Mouse (Mus musculus) limb, embryonic 14.5 days (tissue): ENCODE measurements around the gene Cltc. TPM values are rescaled to one million over a fixed set of nuclear protein-coding genes. Genes with fewer than 3 reads are reported as not detected.
"Not testable (repeated sequence)": the region's sequence is repeated elsewhere in the genome, so short reads cannot be mapped to it uniquely, and the experiment has no call there.

ENCODE experiments used
- ATAC-seq: fragments of 200-750 bp; cut with Nextera tagmentation; 2 replicates; pipeline ENCODE4 v1.8.0; 2017; ENCODE audit warnings: low read depth, moderate number of reproducible peaks, moderate TSS enrichment; ENCODE audit not compliant: low FRiP score
- DNase-seq: peaks from one replicate; pipeline ENCODE4 v3.0.0-alpha.2; 2015; ENCODE audit warnings: low spot score
- H3K27ac ChIP-seq: fragments of 300-500 bp; sonication (generic); replicated peaks from 2 replicates; pipeline ENCODE4 v1.5.1; 2014; ENCODE audit warnings: low read depth, mild to moderate bottlenecking, low read length, moderate library complexity, mixed read lengths
- H3K27me3 ChIP-seq: fragments of 300-500 bp; sonication (generic); 2 replicates; pipeline ENCODE4 v1.6.1; 2014; ENCODE audit warnings: low read length, mixed read lengths; ENCODE audit not compliant: control insufficient read depth, insufficient read depth
- H3K36me3 ChIP-seq: fragments of 300-500 bp; sonication (generic); 2 replicates; pipeline ENCODE4 v1.6.1; 2014; ENCODE audit warnings: mild to moderate bottlenecking, low read length, moderate library complexity, mixed read lengths; ENCODE audit not compliant: control insufficient read depth, insufficient read depth
- H3K4me1 ChIP-seq: fragments of 300-500 bp; sonication (generic); 2 replicates; pipeline ENCODE4 v1.6.1; 2014; ENCODE audit warnings: antibody characterized with exemption, low read length, mixed read lengths; ENCODE audit not compliant: control insufficient read depth, insufficient read depth
- H3K4me2 ChIP-seq: fragments of 300-500 bp; sonication (generic); replicated peaks from 2 replicates; pipeline ENCODE4 v1.6.1; 2014; ENCODE audit warnings: low read depth, mild to moderate bottlenecking, low read length, moderate library complexity; ENCODE audit not compliant: severe bottlenecking
- H3K4me3 ChIP-seq: fragments of 300-500 bp; sonication (generic); replicated peaks from 2 replicates; pipeline ENCODE4 v1.5.1; 2014; ENCODE audit warnings: low read length
- H3K9ac ChIP-seq: fragments of 300-500 bp; sonication (generic); 2 replicates; pipeline ENCODE4 v1.6.1; 2014; ENCODE audit warnings: mild to moderate bottlenecking, low read depth, low read length, moderate library complexity; ENCODE audit not compliant: severe bottlenecking
- H3K9me3 ChIP-seq: fragments of 300-500 bp; sonication (generic); 2 replicates; pipeline ENCODE4 v1.6.1; 2016; ENCODE audit warnings: low read length; ENCODE audit not compliant: control insufficient read depth
- POLR2A ChIP-seq: fragments of 200-500 bp; IDR thresholded peaks from 2 replicates; pipeline ENCODE4 v1.8.0; 2012; ENCODE audit warnings: inconsistent platforms, mild to moderate bottlenecking, moderate library complexity, borderline replicate concordance; ENCODE audit not compliant: insufficient read depth, insufficient read length; ENCODE audit errors: extremely low read depth
- WGBS: fragments of 180-500 bp; shearing (Covaris S2); extraction: QIAGEN DNeasy Blood & Tissue Kit; methylation state at CpG from one replicate; pipeline ENCODE4 v1.1.7; 2014; 5-methylcytosine and 5-hydroxymethylcytosine counted together
- polyA plus RNA-seq, 2 experiments: library from polyadenylated mRNA; depleted of rRNA in 1 of 2; stranded (reverse) in 1 of 2; unstranded in 1 of 2; fragments of >200 nt; fragmentation: Nextera tagmentation in 1 of 2; extraction: Ambion mirVana in 1 of 2; gene quantifications; 2 replicates each; pipeline versions ENCODE4 v1.2.1 to v1.2.3; 2012 to 2014

Gene Cltc
- polyA plus RNA-seq, 2 experiments = 120 to 156 TPM

DNA sequence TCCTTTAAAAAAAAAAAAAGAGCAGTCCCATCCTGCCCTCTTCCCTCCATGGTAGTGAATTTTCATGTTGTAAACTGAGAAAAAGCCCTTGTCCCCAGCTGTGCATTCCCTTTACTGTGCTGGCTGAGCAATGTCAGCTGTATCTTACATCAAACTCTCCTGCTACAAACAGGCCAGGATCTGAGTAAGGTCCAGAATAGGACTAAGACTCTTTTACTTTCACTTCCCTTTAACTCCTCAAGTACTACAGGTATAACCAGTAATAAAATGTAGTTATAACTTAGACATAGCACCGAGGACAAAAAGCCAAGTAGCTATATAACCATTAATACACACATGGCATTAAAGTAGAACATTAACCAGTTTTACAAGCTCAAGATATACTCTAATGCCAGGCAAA is 18.4 kb downstream of the Cltc start:
- DNase-seq (no peak), ATAC-seq (no peak)
- H3K4me2 ChIP-seq = no peak overlapping the region
- no peak overlapping the region for H3K9ac ChIP-seq
- no peak overlapping the region for H3K4me3 ChIP-seq
- no peak overlapping the region for H3K27ac ChIP-seq
- no peaks in the 10 kb centered on the region for H3K4me1 ChIP-seq
- H3K27me3 ChIP-seq = no peaks in the 10 kb centered on the region
- peaks cover 15% of the 10 kb centered on the region for H3K36me3 ChIP-seq
- no peaks in the 10 kb centered on the region for H3K9me3 ChIP-seq
- 53% methylated on average over 1 of the region's 1 CpGs for WGBS
- no peak for TF ChIP-seq POLR2A

DNA sequence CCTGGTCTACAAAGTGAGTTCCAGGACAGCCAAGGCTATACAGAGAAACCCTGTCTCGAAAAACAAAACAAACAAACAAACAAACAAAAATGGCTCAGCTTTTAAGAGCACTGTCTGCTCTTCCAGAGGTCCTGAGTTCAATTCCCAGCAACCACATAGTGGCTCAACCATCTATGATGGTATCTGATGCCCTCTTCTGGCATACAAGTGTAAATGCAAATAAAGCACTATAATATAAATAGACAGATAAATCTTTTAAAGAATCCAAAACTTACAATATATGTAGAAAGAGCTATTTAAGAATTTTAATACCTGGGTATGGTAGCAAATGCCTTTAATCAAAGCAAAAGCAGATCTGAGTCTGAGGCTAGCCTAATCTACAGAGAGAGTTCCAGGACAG is 19.1 kb downstream of the Cltc start:
- not testable (repeated sequence) for H3K4me1 ChIP-seq, H3K4me2 ChIP-seq, ATAC-seq, H3K9me3 ChIP-seq, H3K27me3 ChIP-seq, H3K27ac ChIP-seq, H3K9ac ChIP-seq, DNase-seq, H3K4me3 ChIP-seq
- 95% methylated on average over 1 of the region's 1 CpGs for WGBS
- H3K36me3 ChIP-seq = peaks cover 21% of the 10 kb centered on the region

DNA sequence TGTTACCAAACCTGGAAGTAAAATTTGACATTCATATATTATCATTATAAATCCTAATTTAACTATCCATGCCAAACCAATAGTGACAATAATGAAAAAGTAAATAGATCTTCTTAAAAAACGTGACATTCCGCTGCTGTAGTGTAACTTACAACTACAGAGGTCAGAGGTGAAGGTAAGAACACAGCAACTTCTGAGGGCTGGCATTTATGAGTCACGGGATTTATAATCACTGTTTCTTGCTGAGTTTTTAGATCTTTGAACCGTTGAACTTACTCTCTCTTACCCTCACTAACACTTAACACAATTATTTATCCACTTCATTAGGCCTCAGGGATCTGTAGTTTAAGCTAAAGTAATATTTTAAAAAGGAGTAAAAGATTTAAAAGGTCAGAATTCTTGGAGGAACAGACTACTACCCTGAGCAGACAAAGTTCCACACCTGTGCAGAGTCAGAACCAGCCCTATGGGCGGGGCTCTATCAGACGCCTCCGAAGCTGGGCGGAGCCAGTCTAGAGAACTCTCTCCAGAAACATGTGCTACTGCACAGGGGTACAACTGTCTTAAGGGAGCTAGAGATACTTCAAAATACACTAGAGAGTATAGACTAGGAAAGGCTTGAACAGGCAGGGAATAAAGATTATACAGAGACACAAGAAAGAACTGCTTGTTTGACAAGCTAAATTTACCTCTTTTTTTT is 19.9 kb downstream of the Cltc start:
- Histone ChIP-seq H3K36me3 (peaks cover 28% of the 10 kb centered on the region), H3K4me1 (no peaks in the 10 kb centered on the region), H3K27ac (no peak overlapping the region), H3K4me3 (no peak overlapping the region), H3K4me2 (no peak overlapping the region), H3K9ac (no peak overlapping the region), H3K9me3 (no peaks in the 10 kb centered on the region), H3K27me3 (no peaks in the 10 kb centered on the region)
- ATAC-seq (no peak), DNase-seq (no peak)
- 62% methylated on average over 8 of the region's 8 CpGs for WGBS
- no peak for TF ChIP-seq POLR2A

DNA sequence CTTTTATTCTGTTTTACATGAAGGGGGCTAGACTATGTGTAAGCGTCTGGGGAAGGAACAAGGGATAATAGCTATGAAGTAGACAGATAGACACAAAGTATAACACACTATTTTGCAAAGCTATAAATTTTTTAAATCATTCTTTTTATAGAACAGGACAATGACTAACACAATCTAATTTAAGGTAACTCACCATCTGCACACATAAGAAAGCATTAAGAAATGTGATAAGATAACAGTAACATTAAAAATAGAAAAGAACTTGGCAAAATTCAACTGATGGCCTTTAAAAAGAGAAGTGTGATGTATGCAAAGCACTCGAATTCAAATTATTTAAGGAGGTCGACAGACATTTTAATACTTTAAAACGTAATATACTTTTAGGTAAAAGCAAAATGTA is 22.4 kb downstream of the Cltc start:
- no peak for ATAC-seq
- Histone ChIP-seq H3K9ac (no peak overlapping the region), H3K27me3 (no peaks in the 10 kb centered on the region), H3K4me1 (no peaks in the 10 kb centered on the region), H3K9me3 (no peaks in the 10 kb centered on the region), H3K27ac (no peak overlapping the region), H3K36me3 (peaks cover 45% of the 10 kb centered on the region), H3K4me2 (no peak overlapping the region), H3K4me3 (no peak overlapping the region)
- WGBS = 91% methylated on average over 4 of the region's 4 CpGs
- no peak for TF ChIP-seq POLR2A
- no peak for DNase-seq

DNA sequence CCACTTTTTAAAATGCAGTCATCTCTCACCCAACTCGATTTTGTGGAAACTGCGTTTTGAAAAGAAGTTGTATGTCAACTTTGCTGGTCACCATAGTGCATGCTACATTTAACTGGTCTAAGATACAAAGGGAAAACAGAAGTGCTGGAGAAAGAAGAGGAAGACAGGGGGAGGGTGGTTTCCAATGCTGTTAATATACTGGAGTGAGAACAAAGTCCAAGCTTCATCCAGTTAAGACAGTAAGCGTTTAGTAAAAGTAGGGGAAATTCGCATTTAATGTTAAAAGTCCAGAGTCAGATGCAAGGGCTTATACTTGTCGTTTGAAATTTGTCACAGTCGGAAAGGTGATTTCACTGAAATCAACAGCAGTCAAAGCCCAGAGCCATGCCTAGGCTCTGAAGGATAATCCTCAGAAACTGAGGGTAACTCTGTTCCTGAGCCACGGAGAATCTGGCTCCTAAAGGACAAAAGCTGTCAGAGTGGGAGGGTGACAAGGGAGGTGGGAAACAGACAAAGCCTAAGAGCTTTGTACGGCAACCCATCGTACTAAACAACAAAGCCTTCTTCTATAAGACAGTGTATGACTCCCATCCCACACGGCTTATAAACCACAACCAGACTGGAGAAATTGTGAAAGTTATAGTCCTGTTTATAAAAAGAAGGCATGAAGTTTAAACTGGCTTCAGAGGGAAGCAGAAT is 23.0 kb downstream of the Cltc start:
- TF ChIP-seq POLR2A = no peak
- ATAC-seq (no peak), DNase-seq (no peak)
- no peaks in the 10 kb centered on the region for H3K9me3 ChIP-seq
- H3K4me3 ChIP-seq = no peak overlapping the region
- H3K4me2 ChIP-seq = no peak overlapping the region
- WGBS = 79% methylated on average over 10 of the region's 10 CpGs
- no peak overlapping the region for H3K27ac ChIP-seq
- no peaks in the 10 kb centered on the region for H3K4me1 ChIP-seq
- no peaks in the 10 kb centered on the region for H3K27me3 ChIP-seq
- H3K9ac ChIP-seq = no peak overlapping the region
- H3K36me3 ChIP-seq = peaks cover 50% of the 10 kb centered on the region

DNA sequence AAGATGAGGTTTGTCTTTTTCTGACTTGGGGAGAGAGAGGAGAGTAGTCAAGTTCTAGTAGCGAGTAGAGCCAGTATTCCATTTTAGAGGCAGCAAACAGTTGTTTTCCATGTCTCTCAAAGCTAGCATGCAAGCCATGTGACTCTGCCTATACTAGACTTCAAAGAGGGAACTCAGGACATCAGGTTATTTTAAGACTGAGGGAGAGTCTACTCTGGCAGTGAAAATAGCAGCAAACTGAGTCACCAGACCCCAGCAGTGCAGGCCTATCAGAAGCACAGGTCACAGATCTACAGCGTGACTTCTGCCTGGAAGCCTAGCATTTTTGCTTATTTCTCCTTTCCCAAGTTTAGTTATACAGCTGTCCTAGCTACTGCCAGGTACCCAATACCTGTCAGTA is 25.9 kb downstream of the Cltc start:
- no peak for ATAC-seq
- 97% methylated on average over 2 of the region's 2 CpGs for WGBS

More for the DNA sequence above, 25.9 kb downstream of the Cltc start:
- no peaks in the 10 kb centered on the region for H3K4me1 ChIP-seq
- H3K4me3 ChIP-seq = no peak overlapping the region
- H3K27me3 ChIP-seq = no peaks in the 10 kb centered on the region
- no peak overlapping the region for H3K9ac ChIP-seq
- no peaks in the 10 kb centered on the region for H3K9me3 ChIP-seq
- TF ChIP-seq POLR2A = no peak
- DNase-seq = no peak
- H3K36me3 ChIP-seq = peaks cover 66% of the 10 kb centered on the region
- H3K27ac ChIP-seq = no peak overlapping the region
- no peak overlapping the region for H3K4me2 ChIP-seq
